Mouse (Mus musculus) megakaryocyte, embryonic 14.5 days (primary cell): ENCODE measurements around the gene Tubb5.

ENCODE experiments used
- FLI1 ChIP-seq: IDR thresholded peaks from 2 replicates; pipeline ENCODE4 v1.6.1; 2012; ENCODE audit warnings: low read length, inconsistent platforms, mixed read lengths
- GATA1 ChIP-seq: IDR thresholded peaks from 3 replicates; pipeline ENCODE4 v1.6.1; 2012; ENCODE audit warnings: mixed read lengths, low read length, inconsistent platforms, borderline replicate concordance

DNA sequence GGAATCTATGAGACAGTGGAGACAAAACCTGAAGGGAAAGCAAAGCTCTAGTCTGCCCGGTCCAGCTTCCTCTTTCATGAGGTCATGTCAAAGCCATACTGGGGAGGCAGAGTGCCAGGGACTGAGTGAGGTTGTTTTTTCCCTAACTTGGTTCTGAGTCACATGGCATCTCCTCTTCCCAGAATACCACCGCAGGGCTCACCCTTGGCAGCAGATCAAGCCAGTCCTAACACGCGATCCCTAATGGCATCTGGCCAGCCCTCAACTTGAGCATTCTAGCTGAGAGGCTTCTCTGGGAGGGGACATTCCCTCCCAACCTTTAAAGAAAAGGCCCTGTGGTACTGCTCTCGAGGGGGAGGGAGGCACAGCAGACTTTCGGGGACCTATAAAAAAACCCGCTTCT is 24.9 kb downstream of the Tubb5 start:
- TF ChIP-seq GATA1 (no peak), FLI1 (no peak)
